Mouse (Mus musculus) heart, postnatal 0 days (tissue): ENCODE results near the gene Eef1a1.

ENCODE experiments used
- CTCF ChIP-seq: IDR thresholded peaks from 2 replicates; pipeline ENCODE4 v1.5.1; 2016; ENCODE audit warnings: antibody characterized with exemption, control low read depth, low read depth
- EP300 ChIP-seq: IDR thresholded peaks from 2 replicates; pipeline ENCODE4 v1.6.1; 2016; ENCODE audit warnings: antibody characterized with exemption, low read depth

DNA sequence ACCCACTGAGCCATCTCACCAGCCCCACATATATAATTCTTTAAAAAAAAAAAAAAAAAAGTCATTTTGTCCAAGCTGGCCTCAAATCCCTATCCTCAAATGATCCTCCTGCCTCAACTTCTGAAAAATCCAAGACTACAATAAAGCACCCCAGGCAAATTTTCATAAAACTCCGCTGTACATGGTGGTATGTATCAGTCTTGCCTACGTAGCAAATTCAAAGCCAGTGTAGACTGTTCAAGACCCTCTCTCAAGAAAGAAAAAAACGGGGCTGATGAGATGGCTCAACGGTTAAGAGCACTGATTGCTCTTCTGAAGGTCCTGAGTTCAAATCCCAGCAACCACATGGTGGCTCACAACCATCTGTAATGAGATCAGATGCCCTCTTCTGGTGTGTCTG is 13.1 kb downstream of the Eef1a1 start:
- TF ChIP-seq CTCF (no peak), EP300 (no peak)
